Mouse (Mus musculus) forebrain, embryonic 16.5 days (tissue): ENCODE measurements at regions not wholly inside any gene's neighbourhood (a gene's known extent, or its start where the extent isn't known, plus 50 kb on each side); places are given as distances from the start of the nearest gene placed in this dataset.
"Not testable (repeated sequence)": the region's sequence is repeated elsewhere in the genome, so short reads cannot be mapped to it uniquely, and the experiment has no call there.

Experiments used
- ATAC-seq: fragments of 200-750 bp; cut with Nextera tagmentation; 2 replicates; pipeline ENCODE4 v1.8.0; 2017; ENCODE audit warnings: mild to moderate bottlenecking, moderate library complexity
- H3K27ac ChIP-seq: fragments of 300-500 bp; sonication (generic); 2 replicates; pipeline ENCODE4 v1.5.1; 2014; ENCODE audit warnings: low read length, control low read depth
- H3K27me3 ChIP-seq: fragments of 300-500 bp; sonication (generic); replicated peaks from 2 replicates; pipeline ENCODE4 v1.6.1; 2014; ENCODE audit warnings: low read length; ENCODE audit not compliant: control insufficient read depth, insufficient read depth
- H3K36me3 ChIP-seq: fragments of 300-500 bp; sonication (generic); 2 replicates; pipeline ENCODE4 v1.6.1; 2014; ENCODE audit not compliant: control insufficient read depth, insufficient read depth
- H3K4me1 ChIP-seq: fragments of 300-500 bp; sonication (generic); replicated peaks from 2 replicates; pipeline ENCODE4 v1.6.1; 2014; ENCODE audit warnings: low read length; ENCODE audit not compliant: control insufficient read depth, insufficient read depth
- H3K4me2 ChIP-seq: fragments of 300-500 bp; sonication (generic); 2 replicates; pipeline ENCODE4 v1.6.1; 2014; ENCODE audit warnings: mild to moderate bottlenecking, low read length, control low read depth
- H3K4me3 ChIP-seq: fragments of 300-500 bp; sonication (generic); replicated peaks from 2 replicates; pipeline ENCODE4 v1.5.1; 2014; ENCODE audit warnings: mild to moderate bottlenecking, low read length, control low read depth
- H3K9ac ChIP-seq: fragments of 300-500 bp; sonication (generic); replicated peaks from 2 replicates; pipeline ENCODE4 v1.6.1; 2014; ENCODE audit warnings: low read depth, low read length, control low read depth
- H3K9me3 ChIP-seq: fragments of 300-500 bp; sonication (generic); 2 replicates; pipeline ENCODE4 v1.6.1; 2016; ENCODE audit warnings: low read length; ENCODE audit not compliant: control insufficient read depth
- WGBS: fragments of 180-500 bp; shearing (Covaris S2); extraction: QIAGEN DNeasy Blood & Tissue Kit; methylation state at CpG from one replicate; pipeline ENCODE4 v1.1.7; 2014; 5-methylcytosine and 5-hydroxymethylcytosine counted together

DNA sequence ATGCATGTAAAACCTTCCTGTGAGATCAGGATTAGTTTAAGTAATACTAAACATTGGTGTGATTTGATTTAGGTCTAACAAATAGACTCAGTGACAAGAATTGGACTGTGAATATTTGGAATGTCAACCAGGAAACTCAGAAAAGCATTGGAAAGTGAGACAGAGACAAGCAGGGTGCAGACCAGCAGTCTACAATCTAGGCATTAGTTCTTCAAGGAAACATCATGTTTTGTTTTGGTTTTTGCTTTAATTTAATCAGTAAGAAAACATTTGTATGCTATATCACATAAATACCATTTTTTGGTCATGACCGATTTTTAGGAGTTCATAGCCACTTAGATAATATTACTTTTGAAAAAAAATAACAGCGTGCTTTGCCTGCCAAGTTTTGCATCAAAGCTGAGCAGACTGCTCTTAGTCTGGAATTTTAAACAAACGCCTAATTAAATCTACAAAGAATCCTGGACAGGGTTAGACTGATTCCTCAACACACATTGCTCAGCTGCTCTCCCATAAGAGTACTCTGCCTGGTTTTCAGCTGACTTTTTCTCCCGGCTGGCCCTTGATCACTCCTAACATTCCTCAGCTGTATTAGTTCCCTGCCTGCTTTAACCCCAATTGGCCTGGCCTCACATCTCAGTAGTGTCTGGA lies 396.5 kb upstream of the Kcnh7 start:
- WGBS = 40% methylated on average over 4 of the region's 4 CpGs
- Histone ChIP-seq H3K27ac (no peak overlapping the region), H3K36me3 (no peaks in the 10 kb centered on the region), H3K4me3 (no peak overlapping the region), H3K4me2 (no peak overlapping the region), H3K9me3 (no peaks in the 10 kb centered on the region), H3K27me3 (no peaks in the 10 kb centered on the region), H3K4me1 (0 out of 2 replicates have a peak, but pooled peaks cover 3% of the 10 kb centered on the region), H3K9ac (no peak overlapping the region)
- peak; percentile 67 for ATAC-seq

DNA sequence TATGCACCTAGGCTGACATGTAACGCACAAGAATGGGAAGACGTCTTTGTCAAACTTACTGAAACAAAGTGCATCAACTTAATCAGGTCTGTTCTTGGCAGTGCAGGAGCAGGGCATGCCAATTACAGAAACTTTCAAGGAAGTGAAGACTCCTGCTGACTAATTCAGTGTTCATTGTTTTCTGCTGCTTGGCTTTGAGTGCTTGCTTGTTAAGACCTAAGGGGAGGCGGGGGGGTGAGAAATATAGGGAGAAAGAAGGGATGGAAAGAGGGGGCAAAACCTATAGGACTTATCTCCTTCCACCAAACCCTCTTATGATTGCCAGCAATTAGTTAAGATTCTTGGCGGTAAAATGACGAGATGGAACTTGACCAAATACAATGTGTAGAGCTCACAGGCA lies 391.1 kb upstream of the Kcnh7 start:
- ATAC-seq = no peak; the same call in 1 of the 2 replicates
- WGBS = 7% methylated on average over 5 of the region's 5 CpGs
- no peaks in the 10 kb centered on the region for H3K27me3 ChIP-seq
- H3K4me3 ChIP-seq = no peak overlapping the region
- H3K4me1 ChIP-seq = peaks cover 7% of the 10 kb centered on the region; the same call in 1 of the 2 replicates
- H3K9me3 ChIP-seq = no peaks in the 10 kb centered on the region
- H3K27ac ChIP-seq = no peak overlapping the region
- H3K4me2 ChIP-seq = no peak overlapping the region
- no peaks in the 10 kb centered on the region for H3K36me3 ChIP-seq
- H3K9ac ChIP-seq = no peak overlapping the region

DNA sequence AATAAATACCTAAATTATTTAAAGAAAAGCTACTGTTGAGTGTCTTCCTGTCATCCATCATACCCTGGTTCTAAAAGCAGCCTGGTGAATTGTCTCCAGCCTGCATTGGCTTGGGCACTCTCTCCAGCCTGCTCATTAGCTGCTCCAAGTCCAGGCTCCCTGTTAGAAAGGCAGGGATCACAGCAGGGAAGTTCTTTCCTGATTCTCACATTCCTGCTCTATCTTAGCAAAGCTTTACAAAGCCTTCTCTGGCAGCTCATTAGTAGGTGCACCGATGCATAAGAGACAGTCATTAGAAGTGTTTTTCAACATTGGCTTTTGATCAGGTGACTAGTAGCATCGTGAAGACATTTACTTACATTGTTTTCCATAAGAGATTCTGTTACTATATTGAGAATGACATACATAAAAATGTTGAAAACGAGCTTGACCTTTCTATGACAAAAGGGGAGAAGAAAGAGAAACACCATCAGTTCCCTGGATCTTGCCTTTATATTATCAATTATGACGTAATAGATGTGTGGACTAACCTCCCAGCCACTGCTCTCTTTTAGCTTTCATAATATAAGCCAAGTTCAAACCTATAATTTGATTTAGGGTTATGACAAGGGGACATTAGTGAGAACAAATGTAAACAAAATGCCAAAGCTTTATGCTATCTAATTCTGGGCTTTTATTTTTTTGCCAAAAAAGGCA lies 390.1 kb upstream of the Kcnh7 start:
- Histone ChIP-seq H3K36me3 (no peaks in the 10 kb centered on the region), H3K27ac (no peak overlapping the region), H3K4me3 (no peak overlapping the region), H3K9me3 (peaks cover 3% of the 10 kb centered on the region; the same call in 1 of the 2 replicates), H3K27me3 (no peaks in the 10 kb centered on the region), H3K4me2 (no peak overlapping the region), H3K4me1 (peaks cover 7% of the 10 kb centered on the region; the same call in 1 of the 2 replicates), H3K9ac (no peak overlapping the region)
- WGBS = 4% methylated on average over 4 of the region's 4 CpGs
- ATAC-seq = peak; percentile 96

DNA sequence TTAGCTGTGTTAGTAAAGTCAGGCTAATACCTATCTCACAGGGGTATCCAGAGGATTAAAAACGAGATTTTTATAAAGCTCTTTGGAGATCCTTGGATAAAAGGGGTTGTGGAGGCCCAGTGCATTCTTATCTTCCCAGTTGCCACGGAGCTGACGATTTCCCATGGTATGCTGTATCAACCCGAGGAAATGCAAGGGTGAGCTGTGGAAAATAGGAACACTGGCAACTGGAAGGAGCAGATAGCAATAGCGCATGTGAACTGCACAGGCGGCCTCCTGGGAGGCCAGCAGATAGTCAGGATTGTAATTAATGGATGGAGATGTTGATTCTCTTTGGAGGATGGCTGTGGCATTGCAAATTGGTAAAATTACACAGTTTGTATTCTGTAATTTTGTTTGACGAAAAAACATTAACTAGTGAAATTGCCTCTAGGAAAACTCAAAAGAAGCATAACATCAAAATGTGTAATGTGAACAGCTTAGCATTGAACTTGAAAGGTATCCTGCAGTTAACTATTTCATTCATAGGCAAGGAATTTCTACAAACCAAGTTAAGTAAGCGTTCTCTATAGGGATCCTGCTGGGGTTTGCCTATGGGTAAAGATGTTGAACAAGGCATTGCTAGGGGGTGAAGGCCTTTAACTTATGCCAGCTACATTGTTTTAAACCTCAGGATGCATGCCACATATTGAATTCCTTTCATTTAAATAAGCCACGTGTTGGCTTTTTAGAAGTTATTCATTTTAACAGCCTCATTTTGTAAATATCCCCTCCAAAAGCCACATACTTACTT lies 389.1 kb upstream of the Kcnh7 start:
- Histone ChIP-seq H3K36me3 (no peaks in the 10 kb centered on the region), H3K9ac (no peak overlapping the region), H3K27me3 (no peaks in the 10 kb centered on the region), H3K4me2 (no peak overlapping the region), H3K9me3 (peaks cover 3% of the 10 kb centered on the region; the same call in 1 of the 2 replicates), H3K27ac (no peak overlapping the region), H3K4me1 (peaks cover 7% of the 10 kb centered on the region; the same call in 1 of the 2 replicates), H3K4me3 (no peak overlapping the region)
- no peak for ATAC-seq
- WGBS = 14% methylated on average over 9 of the region's 9 CpGs

DNA sequence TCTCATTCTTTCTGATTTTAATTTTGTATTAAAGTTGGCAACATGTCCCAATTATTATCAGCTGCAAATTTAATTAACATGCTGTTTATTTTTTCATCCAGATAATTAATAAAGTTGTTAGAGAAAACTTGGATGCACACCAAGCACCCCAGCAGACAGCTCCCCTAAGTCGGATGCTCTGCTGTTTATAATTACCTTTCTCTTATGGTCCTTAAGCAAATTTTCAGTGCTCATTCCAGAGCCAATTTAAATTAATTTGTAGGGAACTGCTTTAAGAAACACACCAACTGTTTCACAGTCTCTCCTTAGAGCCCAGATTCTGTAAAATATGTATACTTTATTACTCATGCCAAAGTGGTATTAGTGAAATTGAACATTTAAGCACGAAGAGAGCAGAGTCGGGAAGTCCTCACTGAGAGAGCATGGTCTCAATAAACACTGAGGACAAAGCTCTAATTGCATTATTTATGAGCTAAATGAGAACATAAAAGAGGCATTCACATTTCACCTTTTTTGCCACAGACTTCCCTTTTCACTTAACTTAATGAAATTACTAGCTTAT lies 372.9 kb upstream of the Kcnh7 start:
- 16% methylated on average over 3 of the region's 3 CpGs for WGBS
- H3K4me3 ChIP-seq = no peak overlapping the region
- no peaks in the 10 kb centered on the region; the same call in 1 of the 2 replicates for H3K4me1 ChIP-seq
- H3K27ac ChIP-seq = no peak overlapping the region
- H3K27me3 ChIP-seq = no peaks in the 10 kb centered on the region
- H3K9ac ChIP-seq = no peak overlapping the region
- peak; percentile 77 for ATAC-seq
- no peaks in the 10 kb centered on the region for H3K36me3 ChIP-seq
- no peak overlapping the region for H3K4me2 ChIP-seq
- H3K9me3 ChIP-seq = no peaks in the 10 kb centered on the region

DNA sequence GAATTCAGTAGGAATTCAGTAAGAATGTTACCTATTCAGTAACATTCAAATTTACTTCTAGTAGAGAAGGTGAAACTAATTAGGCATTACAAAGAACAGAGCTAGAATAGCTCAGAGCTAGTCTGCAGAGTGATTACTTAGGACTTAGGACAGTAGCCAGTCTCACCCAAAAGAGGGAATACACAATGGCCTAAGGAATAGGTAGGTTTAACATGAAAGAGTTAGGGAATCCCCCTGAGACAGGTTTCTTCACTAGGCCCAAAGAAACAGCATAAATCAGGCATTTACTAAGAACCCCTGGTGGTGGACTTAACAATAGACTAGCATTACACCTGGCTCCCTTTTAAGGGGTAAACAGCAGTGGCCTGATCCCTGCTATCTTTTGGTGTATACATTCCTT lies 357.7 kb upstream of the Kcnh7 start:
- H3K36me3 ChIP-seq, H3K27me3 ChIP-seq, H3K4me2 ChIP-seq, H3K4me1 ChIP-seq, H3K9me3 ChIP-seq, H3K4me3 ChIP-seq, H3K27ac ChIP-seq, H3K9ac ChIP-seq, ATAC-seq: not testable (repeated sequence)

DNA sequence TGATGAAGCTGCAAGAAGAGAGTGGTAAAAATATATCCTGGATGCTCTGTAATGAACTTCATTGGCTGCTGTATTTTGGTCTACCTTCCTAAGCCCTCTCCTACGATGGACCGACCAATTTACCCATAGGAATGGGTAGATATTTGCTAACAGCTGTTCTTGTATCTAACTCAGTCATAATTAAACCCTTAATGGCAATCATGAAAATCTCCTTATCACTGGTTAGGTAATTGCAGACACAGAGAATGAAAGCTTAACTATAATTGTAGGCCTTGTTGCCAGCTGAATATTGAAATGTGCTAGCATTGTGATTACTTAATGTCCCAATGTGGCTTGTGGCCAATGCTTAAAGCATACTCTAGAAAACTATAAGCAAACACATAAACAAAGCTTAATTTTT lies 334.4 kb upstream of the Kcnh7 start:
- H3K27me3 ChIP-seq = no peaks in the 10 kb centered on the region
- H3K9me3 ChIP-seq = no peaks in the 10 kb centered on the region
- no peaks in the 10 kb centered on the region for H3K4me1 ChIP-seq
- ATAC-seq = peak; percentile 43; the same call in 1 of the 2 replicates
- H3K9ac ChIP-seq = no peak overlapping the region
- H3K27ac ChIP-seq = no peak overlapping the region
- H3K36me3 ChIP-seq = no peaks in the 10 kb centered on the region
- 57% methylated on average over 2 of the region's 2 CpGs for WGBS
- H3K4me3 ChIP-seq = no peak overlapping the region
- H3K4me2 ChIP-seq = no peak overlapping the region

DNA sequence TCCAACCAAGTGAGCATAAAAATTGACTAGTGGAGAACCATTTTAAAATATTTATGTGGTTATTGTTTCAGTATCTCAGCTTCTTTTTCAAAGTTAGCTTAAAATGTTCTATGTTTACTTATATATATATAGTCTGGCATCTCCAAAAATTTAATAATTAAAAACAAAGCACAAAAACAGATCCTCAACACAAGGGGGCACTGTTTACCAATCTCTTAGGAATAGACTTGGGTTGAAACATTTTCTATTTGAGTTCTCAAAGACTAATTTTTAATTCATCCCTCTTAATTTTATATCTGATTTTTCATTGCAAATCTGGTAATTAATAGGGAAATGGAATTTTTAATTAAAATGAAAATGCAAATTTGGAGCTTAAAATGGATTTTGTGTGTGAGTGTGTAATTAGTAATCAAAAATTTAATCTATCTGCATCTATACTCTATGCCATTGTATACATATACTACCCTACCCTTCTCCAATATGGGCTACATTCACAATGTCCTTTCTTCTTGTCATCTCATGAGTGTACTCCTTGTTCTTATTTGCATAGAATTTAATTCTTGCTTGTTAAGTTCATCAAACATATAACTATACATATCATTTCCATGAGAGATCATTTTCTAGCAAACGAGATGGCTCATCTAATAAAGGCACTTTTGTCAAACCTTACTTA lies 329.6 kb upstream of the Kcnh7 start:
- Histone ChIP-seq H3K4me3 (no peak overlapping the region), H3K36me3 (no peaks in the 10 kb centered on the region), H3K9ac (no peak overlapping the region), H3K4me2 (no peak overlapping the region), H3K4me1 (no peaks in the 10 kb centered on the region), H3K27me3 (no peaks in the 10 kb centered on the region), H3K9me3 (no peaks in the 10 kb centered on the region), H3K27ac (no peak overlapping the region)
- 59% methylated on average over 1 of the region's 1 CpGs for WGBS
- no peak for ATAC-seq

DNA sequence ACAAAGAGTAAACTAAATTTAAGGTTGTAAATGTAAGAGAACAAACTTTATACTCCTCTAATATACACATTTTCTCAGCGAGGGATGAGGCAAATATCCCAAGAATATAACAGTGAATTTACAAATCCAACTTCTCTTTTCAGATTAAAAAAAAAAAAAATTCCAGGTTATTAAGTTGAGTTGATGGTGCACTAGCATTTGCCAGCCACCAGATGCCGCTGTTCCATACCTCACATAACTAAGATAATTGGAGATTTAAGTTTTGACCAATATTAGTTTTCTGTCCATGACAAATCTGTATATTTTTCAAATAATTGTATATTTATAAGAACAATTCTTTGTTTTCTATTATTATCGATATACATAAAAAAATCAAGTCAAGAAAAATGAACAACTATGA lies 319.9 kb upstream of the Kcnh7 start:
- H3K27me3 ChIP-seq = no peaks in the 10 kb centered on the region
- 6% methylated on average over 3 of the region's 3 CpGs for WGBS
- no peak for ATAC-seq
- H3K9me3 ChIP-seq = no peaks in the 10 kb centered on the region
- H3K27ac ChIP-seq = no peak overlapping the region
- no peak overlapping the region for H3K9ac ChIP-seq
- H3K36me3 ChIP-seq = no peaks in the 10 kb centered on the region
- no peaks in the 10 kb centered on the region for H3K4me1 ChIP-seq
- H3K4me2 ChIP-seq = no peak overlapping the region
- H3K4me3 ChIP-seq = no peak overlapping the region
